Mouse (Mus musculus) olfactory bulb, adult 2 months (tissue): ENCODE measurements around the gene Klhl29.

Source experiments
- CTCF ChIP-seq: fragments of 200-500 bp; IDR thresholded peaks from 2 replicates; pipeline ENCODE4 v1.5.1; 2012; ENCODE audit warnings: low read depth, mild to moderate bottlenecking, low read length, moderate library complexity; ENCODE audit not compliant: insufficient read depth
- POLR2A ChIP-seq: fragments of 200-500 bp; IDR thresholded peaks from 2 replicates; pipeline ENCODE4 v1.6.1; 2012; ENCODE audit warnings: mild to moderate bottlenecking, low read depth, low read length, moderate library complexity; ENCODE audit not compliant: insufficient read depth

DNA sequence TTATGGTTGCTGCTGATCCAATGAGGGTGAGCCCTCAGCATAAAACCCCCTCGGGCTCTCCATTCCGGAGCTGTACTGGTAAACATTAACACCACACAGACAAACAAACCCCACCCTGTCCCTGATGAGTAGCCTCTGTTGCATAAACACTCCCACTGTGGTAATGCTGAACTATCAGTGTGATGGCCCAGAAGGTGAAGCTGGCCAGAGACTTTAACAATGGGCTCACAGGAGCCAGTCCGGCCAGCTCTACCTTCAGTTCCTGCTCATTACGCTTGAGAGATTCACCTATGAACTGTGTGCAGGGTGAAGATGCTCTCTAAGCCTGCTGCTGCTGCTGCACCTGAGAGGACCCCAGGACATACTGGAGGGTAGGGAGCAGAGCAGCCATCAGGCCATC is 132.0 kb downstream of the Klhl29 start:
- TF ChIP-seq CTCF (no peak), POLR2A (no peak)
